In genomic region chr2:163661371-163661850, GRCm38 (mm10) we compare ENCODE assay signal across 8 mouse cellular contexts. TPM values are rescaled to one million over a fixed set of nuclear protein-coding genes. Genes with fewer than 3 reads are reported as not detected.
A peak's percentile ranks its signal among the peaks of the same experiment; 100 is the strongest.
DNase-seq lines count a peak whose midpoint lies in the region; ATAC-seq lines count a peak whose summit lies in the region.

No protein-coding gene starts in this region.

- peaks cover 26% of the 10 kb centered on the region for H3K4me1 ChIP-seq in liver, embryonic 11.5 days (replicated peaks; ENCODE audit: control insufficient read depth, insufficient read depth, low read length)

- WGBS in liver, embryonic 11.5 days: 68% methylated on average over 6 of the region's 6 CpGs

- H3K27me3 ChIP-seq in liver, embryonic 11.5 days (replicated peaks; ENCODE audit: control insufficient read depth, insufficient read depth, low read length): no peaks in the 10 kb centered on the region

- DNase-seq in adrenal gland, adult 2 months: peak; percentile 55
- DNase-seq in adrenal gland, postnatal 4 days (ENCODE audit: low spot score in 2 of 2): no peak
- no peak for DNase-seq in liver, embryonic 11.5 days (ENCODE audit: low spot score)
- DNase-seq in liver: no peak
- DNase-seq in kidney, adult 11 months: peak; percentile 53
- DNase-seq in right cerebral cortex, adult 2 months (ENCODE audit: low spot score in 2 of 2): peak; percentile 75 to 78
- no peak for DNase-seq in thymus, postnatal 25 days
- no peak for DNase-seq in spleen, postnatal 4 days (ENCODE audit: low spot score in 2 of 2)

- peak overlapping the region; percentile 22; the same call in 1 of the 2 replicates for H3K9ac ChIP-seq in liver, embryonic 11.5 days (ENCODE audit: low read depth, low read length)

- ATAC-seq in liver, embryonic 11.5 days (replicated peaks; ENCODE audit: low FRiP score): no peak

- no peaks in the 10 kb centered on the region for H3K9me3 ChIP-seq in liver, embryonic 11.5 days (ENCODE audit: control insufficient read depth, low read length)

- no peaks in the 10 kb centered on the region; the same call in 1 of the 2 replicates for H3K36me3 ChIP-seq in liver, embryonic 11.5 days (ENCODE audit: control insufficient read depth, insufficient read depth, low read length)

- H3K27ac ChIP-seq in liver, embryonic 11.5 days (ENCODE audit: low read depth, low read length): 0 out of 2 replicates have a peak overlapping the region, but pooled peaks have one; percentile 9

- H3K4me3 ChIP-seq in liver, embryonic 11.5 days (ENCODE audit: low read depth, low read length): no peak overlapping the region

- no peak overlapping the region for H3K4me2 ChIP-seq in liver, embryonic 11.5 days

RNA-seq across cellular contexts. Expression of gene Pkig, which starts 3.2 kb away (rescaled TPM):
- total RNA-seq in adrenal gland, adult 2 months (2021): 10 to 100 TPM; 37.1 to 49.1 TPM
- polyA plus RNA-seq in adrenal gland, adult 2 months (2012; rRNA removed): 146 and 147 TPM in 2 replicates
- 10 to 100 TPM; 67.4 to 72.8 TPM for total RNA-seq in adrenal gland, postnatal 4 days (2021)
- polyA plus RNA-seq in liver, embryonic 11.5 days (2014; fragmentation: Nextera tagmentation; extraction: Ambion mirVana): 178 and 186 TPM in 2 replicates

RNA-seq across cellular contexts. Expression of gene Serinc3, which starts 16.5 kb away (rescaled TPM):
- 100 to 1,000 TPM; 482 to 621 TPM for total RNA-seq in adrenal gland, adult 2 months (2021)
- 402 and 442 TPM in 2 replicates for polyA plus RNA-seq in adrenal gland, adult 2 months (2012; rRNA removed)
- 100 to 1,000 TPM; 413 to 434 TPM for total RNA-seq in adrenal gland, postnatal 4 days (2021)
- 116 TPM in 2 replicates for polyA plus RNA-seq in liver, embryonic 11.5 days (2014; fragmentation: Nextera tagmentation; extraction: Ambion mirVana)

RNA-seq across cellular contexts. Expression of gene Ttpal, which starts 59.3 kb away (rescaled TPM):
- total RNA-seq in adrenal gland, adult 2 months (2021): 10 to 100 TPM; 25.6 to 27.0 TPM
- 27.3 and 32.3 TPM in 2 replicates for polyA plus RNA-seq in adrenal gland, adult 2 months (2012; rRNA removed)
- 10 to 100 TPM; 27.9 to 30.5 TPM for total RNA-seq in adrenal gland, postnatal 4 days (2021)
- 26.1 and 29.2 TPM in 2 replicates for polyA plus RNA-seq in liver, embryonic 11.5 days (2014; fragmentation: Nextera tagmentation; extraction: Ambion mirVana)

Comparison
In these comparisons a context has a peak if more than half of its experiments do, and no peak if none do; other contexts are left out.
1. DNase-seq: peak in adrenal gland, adult 2 months (single experiment), kidney, adult 11 months (single experiment) and right cerebral cortex, adult 2 months (2 of 2); none in adrenal gland, postnatal 4 days (0 of 2), liver, embryonic 11.5 days (single experiment), liver (single experiment), thymus, postnatal 25 days (single experiment) and spleen, postnatal 4 days (0 of 2).